Mouse (Mus musculus): ENCODE measurements at regions not wholly inside any gene's neighbourhood (a gene's known extent, or its start where the extent isn't known, plus 50 kb on each side); places are given as distances from the start of the nearest gene placed in this dataset.

DNA sequence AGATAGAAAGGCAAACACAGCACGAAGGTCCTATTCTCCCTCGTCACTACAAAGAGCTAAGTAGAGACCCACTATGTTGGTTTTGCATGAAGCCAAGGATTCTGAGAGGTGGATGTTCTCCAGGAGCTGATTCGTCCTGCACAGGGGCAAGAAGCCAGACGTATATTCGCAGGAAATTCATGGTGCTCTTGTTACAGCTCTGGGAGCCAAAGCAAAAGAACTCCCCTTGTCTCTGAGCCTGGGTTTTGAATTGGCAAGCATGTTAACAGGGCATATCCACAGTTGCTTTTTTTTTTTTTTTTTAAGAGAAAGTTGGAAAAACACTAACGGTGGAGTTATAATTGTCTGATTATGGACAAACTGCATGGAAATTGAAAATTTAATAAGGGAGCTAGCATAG is 191.7 kb upstream of the Prickle1 start:
- no peak for DNase-seq (ENCODE audit: low spot score in 2 of 2)

DNA sequence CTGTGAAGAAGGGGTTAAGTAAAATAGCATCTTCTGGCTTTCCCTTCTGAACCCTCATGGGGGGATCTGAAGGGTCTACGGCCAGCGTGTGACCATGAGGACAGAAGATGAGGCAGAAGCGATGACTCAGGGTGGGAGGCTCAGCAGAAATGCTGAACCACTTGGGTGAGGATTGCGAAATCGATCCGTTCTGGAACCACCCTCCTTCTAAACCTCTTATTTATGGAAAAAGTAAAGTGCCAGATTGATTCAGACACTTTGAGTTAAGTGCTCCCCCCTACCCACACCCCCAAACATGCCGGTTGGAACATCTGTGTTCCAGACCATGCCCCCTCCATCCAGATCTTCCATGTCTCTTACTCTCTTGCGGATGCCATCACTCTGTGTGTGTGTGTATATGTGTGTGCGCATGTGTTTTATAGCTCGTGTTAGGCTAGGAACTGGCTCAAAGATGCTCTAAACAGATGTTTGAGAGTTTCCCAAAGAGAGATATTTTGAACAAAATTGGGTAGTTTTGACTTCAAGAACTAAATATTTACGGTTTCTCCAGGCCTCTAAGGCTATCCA is 190.2 kb upstream of the Prickle1 start:
- no peak for DNase-seq (ENCODE audit: low spot score in 2 of 2)

DNA sequence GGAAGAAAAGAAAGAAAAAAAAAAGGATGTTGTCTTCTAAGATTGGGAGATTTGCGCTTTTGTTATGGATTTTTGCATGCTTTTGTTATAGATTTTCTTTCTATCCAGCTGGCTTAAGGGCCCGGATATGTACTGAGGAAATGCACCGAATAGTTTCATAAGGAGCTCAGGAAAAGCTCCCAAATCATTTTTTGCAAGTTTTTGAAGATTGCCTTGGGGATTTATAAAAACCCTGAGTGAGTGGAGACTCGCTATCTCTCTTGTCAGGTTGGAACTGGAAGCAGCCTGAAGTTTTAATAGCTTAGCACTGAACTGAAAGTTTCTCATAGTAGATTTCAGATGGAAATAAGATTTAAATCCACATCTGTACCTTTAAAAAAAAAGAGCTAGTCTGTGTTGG is 188.0 kb upstream of the Prickle1 start:
- DNase-seq (ENCODE audit: low spot score in 2 of 2) = no peak

DNA sequence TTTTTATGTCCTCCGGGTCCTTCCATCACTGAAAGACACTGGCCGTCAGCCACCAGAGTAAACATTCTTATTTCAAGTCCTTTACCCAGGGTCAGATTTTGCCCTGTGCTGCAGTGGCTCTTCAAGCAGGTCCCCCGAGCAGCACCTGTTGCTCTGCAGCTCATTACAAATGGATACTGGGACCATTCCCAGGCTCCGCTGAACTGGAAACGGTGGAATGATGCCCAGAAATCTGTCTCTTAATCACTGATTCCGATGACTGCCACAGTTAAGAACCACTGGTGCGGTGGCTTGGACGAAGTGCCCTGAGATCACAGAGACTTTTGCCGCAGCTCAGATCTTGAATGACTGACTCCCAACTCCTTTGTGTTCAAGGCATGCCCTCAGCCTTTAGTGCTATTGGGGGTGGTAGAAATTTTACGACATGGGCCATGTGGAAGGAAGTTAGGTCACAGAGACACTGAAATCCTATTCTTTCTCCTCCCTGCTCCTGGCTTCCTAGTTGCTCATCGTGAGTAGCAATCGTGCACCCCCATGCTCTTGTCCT is 179.6 kb upstream of the Prickle1 start:
- peak; percentile 4 to 8 for DNase-seq (ENCODE audit: low spot score in 2 of 2)

DNA sequence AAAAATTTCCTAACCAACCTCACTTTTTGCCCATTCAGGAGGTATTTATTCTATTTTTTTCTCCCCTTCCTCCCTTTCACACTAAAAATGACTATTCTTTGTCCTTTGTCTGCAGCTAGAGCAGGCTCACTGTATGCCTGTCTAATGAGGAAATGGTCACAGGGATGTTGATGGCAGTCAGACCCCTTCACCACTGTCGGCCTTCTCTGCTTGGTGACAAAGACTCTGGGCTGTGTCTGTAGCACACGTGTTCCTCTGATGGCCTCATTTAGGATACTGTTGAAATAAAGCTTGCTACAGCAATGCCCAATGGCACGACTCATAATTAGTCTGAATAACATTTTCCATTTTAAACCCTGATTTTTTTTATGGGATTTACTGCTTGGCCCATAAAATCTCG is 178.6 kb upstream of the Prickle1 start:
- no peak for DNase-seq (ENCODE audit: low spot score in 2 of 2)

DNA sequence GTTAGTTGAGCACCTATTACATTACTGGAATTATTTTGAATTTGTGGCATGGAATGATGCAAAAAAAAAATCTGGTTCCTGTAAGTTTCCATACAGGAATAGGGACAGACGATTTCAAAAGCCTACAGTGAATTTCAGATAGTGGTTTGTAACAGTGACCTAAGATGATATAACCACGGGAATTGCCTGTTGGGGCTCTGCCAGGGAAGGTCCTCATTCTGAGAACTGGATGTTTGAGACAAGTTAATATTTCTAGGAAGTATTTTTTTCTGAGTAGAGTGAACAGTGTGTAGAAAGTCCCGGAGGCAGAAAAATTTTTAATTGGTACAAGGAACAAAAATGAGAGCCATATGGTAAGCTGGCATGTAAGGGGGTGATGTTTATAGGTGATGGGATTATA is 171.3 kb upstream of the Prickle1 start:
- no peak for DNase-seq (ENCODE audit: low spot score in 2 of 2)

DNA sequence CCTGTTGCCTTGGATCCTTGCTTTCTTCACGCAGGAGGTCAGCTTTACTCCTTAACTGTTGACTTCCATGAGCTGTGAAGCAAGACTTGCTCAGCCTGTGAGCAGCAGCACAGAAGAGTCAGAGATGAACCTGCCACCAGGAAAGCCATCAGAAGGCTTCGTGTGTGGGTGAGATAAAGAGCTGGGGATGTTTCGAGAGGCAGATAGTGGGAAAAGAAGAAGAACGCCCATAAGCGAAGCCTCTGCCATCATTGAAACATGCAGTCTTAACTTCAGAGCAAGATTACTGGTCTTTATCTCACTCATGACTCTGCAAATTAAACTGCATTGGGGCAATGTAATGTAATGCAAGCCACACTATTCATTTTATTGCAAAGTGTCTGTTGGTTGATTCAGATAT is 167.4 kb upstream of the Prickle1 start:
- DNase-seq (ENCODE audit: low spot score in 2 of 2) = no peak

DNA sequence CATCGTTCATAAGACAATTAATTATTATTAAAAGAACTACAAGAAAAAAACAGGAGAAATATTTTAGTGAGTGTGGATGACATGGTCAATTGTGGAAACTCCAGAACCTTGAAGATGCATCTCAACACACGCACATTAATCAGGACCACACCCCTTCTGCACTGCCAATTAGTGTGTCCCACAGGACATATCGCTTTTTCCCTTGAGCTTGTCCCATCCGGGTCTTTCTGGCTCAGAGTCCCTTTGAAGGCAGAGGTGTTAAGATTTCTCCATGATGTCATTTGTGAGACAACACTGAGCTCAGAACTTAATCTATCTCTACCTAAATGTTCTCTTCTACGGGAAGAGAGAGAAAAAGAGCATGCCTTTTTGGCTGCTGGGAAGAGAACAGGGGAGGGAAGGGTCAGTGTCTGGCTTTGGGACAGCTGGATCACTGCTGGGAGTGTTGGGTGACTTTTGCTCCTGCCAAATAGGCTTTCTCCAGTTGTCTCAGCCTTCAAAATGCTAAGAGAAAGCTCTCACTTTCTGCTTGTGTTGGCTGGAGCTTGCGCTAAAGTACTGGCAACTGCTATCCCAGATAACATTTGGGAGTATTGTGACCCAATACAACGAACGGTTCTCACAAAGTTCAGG is 162.6 kb upstream of the Prickle1 start:
- DNase-seq (ENCODE audit: low spot score in 2 of 2) = no peak

DNA sequence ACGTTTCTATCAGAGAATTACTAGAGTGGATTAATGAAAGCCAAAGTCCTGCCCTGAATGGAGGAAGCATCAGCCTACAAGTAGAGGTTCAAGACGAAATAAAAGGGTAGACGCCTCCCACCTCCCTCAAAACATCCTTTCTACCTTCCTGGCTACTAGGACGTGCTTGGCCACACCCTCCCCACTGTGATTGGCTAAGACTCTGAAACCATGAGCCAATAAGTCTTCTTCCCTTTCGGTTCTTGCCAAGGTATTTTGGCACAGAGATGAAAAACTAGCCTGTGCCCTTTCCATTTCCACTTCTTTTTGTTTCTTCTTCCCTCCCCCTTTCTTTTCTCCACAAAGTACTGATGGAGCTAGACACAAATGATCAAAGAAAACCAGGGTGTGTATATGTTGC is 160.3 kb upstream of the Prickle1 start:
- DNase-seq (ENCODE audit: low spot score in 2 of 2) = no peak

DNA sequence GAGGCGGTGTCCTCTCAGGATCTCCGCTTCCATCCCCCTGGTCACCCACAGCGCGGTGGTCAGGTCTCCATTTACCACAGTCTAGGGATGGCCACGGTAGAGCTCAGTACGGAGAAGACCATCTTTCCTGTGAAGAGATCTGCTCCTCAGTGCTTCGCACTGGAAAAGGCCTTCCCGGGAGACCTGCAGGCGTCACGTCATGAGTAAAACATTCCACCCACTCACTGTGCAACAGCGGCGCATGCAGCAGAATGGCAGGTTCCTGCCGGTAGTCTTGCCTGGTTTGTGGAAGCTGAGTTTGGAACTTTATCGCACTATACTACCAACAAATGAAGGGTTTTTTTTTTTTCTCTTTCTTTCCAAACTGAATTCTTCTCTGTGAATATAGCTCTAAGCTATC is 156.1 kb upstream of the Prickle1 start:
- DNase-seq (ENCODE audit: low spot score in 2 of 2) = peak; percentile 60 to 64

DNA sequence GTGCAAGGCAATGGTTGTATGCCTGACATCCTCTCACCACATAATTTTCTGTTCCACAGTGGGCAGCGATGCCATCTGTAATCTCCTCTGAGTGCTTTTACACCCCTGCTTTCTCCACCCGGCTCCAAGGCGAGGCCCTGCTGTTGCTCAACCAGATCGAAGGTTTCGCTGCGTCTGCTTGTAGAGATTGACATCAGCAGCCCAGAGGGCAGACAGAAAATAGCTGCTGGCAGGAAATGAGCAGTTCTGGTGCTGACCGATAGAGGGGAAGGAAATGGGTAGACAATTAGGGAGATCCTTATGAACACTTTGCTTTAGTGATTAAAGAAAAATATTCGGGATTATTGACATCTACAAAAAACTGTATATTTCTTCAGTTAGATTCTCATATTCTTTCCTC is 155.3 kb upstream of the Prickle1 start:
- peak; percentile 26 to 31 for DNase-seq (ENCODE audit: low spot score in 2 of 2)

DNA sequence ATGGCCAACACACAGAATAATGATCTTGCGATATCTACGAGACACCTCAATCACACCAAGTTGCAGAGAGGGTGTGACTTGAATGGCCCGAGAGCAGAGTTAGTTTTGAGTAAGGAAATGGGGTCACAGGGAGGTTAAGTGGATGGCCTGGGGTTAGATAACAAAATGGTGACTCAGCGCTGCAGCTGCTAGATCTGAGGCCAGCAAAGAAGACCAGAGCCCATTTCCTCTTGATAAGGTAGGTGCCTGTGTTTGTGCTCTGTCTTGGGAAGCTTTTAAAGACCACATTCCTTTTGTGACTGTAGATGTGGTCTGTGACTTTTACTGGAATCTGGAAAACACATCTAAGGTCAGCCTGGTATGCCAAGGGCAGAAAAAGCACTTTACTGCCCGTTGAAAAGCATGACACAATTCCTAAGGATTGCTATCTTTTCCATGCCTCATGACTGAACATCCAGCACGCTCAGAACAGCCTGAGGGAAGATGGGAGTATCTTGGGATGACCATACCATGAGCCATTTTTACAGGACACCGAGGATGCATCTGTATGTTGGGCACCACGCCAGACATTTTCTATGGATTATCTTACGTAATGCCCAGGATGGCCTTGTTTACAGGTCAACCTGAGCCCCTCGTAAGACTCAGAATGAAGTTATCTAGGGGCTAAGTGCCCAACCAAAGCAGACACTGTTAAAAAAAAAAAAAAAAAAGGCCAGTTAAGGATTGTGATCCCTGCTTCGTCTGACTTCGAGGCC is 148.7 kb upstream of the Prickle1 start:
- DNase-seq (ENCODE audit: low spot score in 2 of 2) = no peak

DNA sequence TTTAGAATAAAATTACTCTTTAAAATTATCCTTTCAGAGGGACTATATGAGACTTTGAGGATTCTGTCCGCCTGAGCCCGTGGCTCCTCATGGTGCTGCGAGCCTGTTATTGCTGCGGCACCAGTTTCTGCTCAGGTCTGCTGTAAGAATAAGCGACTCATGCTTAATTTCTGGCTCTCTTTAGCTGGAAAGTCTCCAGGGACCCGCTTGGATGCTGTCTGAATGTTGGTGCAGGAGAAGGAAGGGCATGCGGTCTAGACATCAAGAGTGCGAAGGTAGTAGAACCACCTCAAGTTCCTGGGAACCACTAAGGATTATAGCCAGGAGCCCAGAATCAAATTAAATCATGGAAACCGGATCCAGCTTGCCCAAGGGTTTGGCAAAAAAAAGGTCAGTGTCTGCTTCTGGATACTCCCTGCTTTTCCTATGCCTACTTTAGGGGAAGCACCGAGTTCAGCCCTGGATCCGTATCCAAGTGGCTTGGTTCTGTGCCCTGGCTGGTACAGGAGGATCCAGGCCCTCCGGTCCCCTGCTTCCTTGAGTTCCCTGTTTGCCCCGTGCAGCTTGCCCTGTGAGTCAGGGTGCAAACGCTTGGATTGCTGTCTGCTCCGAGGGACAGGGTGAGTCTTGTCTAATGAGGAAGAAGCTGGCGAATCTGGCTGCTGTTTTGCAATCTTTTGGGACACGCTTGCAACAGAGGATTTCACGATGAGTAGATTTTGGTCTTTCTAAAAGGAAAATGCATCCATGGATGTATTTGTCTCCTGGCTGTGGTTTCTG is 138.2 kb upstream of the Prickle1 start:
- no peak for DNase-seq (ENCODE audit: low spot score in 2 of 2)

DNA sequence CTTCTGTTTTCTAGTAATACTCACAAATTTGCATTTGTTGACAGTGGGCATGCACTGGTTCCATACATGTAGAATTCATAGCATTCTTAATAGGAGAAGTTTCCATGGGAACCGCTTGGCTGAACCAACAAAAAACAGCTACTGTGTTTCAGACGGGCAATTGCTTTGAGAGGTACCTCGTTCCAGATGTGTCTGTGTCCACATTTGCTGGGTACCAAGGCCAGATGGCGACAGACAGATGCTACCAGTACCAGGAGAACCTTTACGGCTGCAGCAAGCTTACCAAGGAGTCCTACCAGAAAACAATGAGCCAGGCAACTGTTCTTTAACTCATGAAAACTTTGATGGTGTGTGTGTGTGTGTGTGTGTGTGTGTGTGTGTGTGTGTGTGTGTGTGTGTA is 137.1 kb upstream of the Prickle1 start:
- DNase-seq (ENCODE audit: low spot score in 2 of 2) = no peak

DNA sequence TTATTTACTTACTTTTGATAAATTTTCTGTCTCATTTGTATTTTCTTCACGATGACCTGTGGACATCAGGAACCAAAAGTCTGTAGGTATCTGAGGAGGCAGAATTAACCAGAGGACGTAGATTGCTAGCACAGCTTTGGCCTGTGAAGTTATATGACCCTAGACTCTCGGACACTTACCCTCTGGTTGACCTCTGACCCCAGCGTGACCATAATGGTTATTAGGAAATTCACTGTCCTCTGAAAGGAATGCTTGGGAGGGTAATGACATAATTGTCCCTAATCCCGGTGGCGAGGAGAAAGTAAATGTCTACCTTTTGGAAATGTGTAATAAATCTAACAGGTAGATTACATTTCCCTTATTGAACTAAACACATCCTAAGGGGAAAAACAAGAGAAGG is 135.5 kb upstream of the Prickle1 start:
- DNase-seq (ENCODE audit: low spot score in 2 of 2) = no peak

DNA sequence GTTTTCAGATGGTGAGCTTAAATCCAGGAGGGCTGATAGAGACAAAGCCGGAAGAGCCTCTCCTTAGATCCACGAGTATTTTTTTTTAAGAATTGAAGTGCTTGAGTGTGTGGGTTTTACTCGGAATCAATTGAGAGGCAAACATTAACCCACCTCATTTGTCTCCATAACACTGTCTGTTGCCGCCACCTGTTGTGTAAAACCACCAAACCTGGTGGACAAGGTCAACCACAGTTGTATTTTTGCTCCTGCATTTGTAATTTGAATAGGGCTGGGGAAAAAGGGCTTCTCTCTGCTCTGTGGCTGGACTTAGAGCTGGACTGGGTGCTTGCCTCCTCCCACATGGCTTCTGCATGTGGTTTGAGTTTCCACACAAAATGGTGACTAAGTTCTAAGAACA is 119.8 kb upstream of the Prickle1 start:
- no peak for DNase-seq (ENCODE audit: low spot score in 2 of 2)

DNA sequence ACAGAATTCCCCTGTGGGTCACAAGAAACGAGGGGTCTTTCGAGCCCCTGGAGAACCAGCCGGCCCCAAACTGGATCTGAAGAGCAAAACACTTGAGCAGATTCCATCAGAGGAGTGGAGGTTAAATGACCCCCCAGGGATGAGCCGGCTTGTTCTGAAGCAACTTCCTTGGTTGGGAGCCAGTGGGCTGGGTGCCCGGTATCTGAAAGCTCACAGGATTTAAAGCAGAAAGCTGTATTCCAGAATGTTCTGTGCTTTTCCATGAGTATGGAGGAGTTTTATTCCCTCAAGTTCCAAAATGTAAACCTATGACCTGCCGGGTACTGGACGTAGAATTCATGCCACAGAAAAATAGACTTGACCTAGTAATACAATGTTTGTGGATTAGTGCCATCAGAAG is 117.7 kb upstream of the Prickle1 start:
- DNase-seq (ENCODE audit: low spot score in 2 of 2) = peak in 1 of 2 experiments; percentile 32

DNA sequence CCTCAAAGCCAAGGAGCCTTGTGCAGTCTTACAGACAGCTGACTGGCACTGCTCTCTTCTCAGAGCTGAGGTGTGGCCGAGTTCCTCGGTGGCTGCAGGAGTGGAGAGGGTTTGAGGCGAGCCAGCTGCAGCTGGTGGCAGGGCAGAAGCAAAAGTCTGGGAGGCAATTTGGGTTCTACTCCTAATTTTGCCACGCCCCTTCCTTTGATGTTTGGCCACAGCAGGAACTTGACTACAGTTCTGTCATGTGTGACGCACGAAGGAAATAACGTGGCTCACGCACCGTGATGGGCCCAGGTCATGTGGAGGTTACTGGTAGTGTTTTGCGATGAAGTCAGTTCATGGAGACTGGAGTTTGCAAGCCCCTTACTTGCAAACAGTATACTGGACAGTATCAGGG is 116.9 kb upstream of the Prickle1 start:
- DNase-seq (ENCODE audit: low spot score in 2 of 2) = no peak

DNA sequence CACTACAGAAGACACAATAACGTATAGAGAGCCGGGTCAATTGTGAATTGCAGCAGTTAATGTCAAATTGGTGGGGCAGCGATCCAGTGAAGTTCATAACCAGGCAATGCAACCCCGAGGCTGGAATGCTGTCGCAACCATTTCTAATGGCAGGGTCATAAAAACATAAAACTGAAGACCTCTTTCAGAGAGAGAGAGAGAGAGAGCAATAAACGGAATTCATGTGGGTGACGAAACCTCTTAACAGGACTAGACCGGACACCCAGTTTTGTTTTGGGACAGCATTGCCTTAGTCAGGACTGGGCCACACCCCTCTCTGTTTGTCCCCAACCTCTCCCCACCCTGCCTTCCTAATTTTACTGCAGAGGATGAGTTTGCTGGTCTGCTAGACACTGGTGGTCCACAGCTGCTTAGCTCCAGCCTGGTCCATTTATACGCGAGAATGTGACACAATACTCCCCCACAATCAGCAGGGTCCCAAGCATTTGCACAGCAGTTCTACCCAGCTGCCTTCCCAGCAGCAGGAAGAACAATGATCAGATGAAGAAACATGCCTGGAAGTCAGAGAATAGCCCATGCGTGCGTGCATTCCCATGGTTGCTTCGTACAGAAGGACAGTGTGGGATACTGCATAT is 115.6 kb upstream of the Prickle1 start:
- no peak for DNase-seq (ENCODE audit: low spot score in 2 of 2)

DNA sequence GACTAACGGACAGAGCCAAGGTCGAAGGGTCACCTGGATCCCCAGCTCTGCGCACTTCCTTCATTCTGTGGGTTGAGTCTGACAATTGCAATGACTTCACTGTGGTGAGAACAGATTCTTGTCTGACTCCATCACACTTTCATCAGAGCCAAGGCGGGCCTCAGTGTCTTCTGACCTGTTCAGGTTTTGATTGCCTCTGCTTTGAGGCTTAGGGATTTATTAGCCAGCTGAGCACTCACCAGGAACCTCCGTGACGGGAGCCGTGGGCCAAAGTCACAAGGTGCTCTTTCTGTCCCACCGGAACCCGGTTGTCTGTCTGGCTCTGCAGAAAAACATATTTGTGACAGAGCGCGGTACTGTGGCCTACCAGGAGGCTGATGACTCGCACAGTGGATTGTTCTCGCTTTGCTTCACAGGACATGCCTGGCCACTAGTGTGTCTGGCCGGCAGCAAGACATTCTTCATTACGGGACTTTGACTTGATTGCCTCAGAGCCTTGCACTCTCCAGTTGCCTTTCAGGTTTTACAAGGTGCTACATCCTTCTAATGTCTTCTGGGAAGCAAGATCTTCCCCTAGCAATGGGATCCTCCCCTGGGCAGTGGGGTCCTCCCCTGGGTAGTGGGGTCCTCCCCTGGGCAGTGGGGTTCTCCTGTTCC is 114.9 kb upstream of the Prickle1 start:
- DNase-seq (ENCODE audit: low spot score in 2 of 2) = no peak

DNA sequence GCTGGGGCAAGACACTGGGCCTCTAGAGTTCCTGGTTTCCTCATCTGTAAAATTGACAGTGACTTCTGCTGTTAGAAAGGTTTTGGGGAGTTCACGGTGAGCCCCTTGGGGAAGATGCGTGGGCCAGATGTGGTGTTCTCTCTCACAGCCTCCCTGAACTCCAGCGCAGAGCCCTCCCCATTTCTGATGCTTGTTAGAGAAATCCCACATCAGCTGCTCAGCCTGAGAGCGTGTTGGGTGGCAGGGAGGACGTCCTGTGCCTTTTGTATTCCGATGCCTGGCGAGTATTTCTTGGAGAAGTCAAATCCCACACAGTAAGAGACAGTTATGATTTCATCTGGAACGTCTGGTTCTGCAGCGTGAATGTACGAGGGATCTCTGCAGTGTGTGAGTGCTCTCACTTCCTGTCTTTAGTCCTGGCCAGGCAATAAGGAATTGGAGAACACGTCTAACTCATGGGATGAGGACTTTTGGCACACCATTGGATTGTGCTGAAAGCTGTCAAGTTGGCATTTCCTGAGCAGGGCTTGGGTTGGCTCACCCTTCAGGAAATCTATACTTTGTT is 110.8 kb upstream of the Prickle1 start:
- DNase-seq (ENCODE audit: low spot score in 2 of 2) = no peak

Data from right cerebral cortex, adult 2 months (tissue).